Mouse (Mus musculus) midbrain, embryonic 14.5 days (tissue): ENCODE measurements around the gene Tes. TPM values are rescaled to one million over a fixed set of nuclear protein-coding genes. Genes with fewer than 3 reads are reported as not detected.
"Not testable (repeated sequence)": the region's sequence is repeated elsewhere in the genome, so short reads cannot be mapped to it uniquely, and the experiment has no call there.

Experiments used
- ATAC-seq: fragments of 200-750 bp; cut with Nextera tagmentation; 2 replicates; pipeline ENCODE4 v1.8.0; 2017; ENCODE audit warnings: moderate number of reproducible peaks, moderate library complexity; ENCODE audit not compliant: low FRiP score, low TSS enrichment
- DNase-seq: peaks from one replicate; pipeline ENCODE4 v3.0.0-alpha.2; 2015
- H3K27ac ChIP-seq: fragments of 300-500 bp; sonication (generic); replicated peaks from 2 replicates; pipeline ENCODE4 v1.5.1; 2014; ENCODE audit warnings: mild to moderate bottlenecking, low read depth, low read length, moderate library complexity
- H3K27me3 ChIP-seq: fragments of 300-500 bp; sonication (generic); 2 replicates; pipeline ENCODE4 v1.6.1; 2014; ENCODE audit warnings: low read length, control low read depth, mixed read lengths; ENCODE audit not compliant: control insufficient read depth, insufficient read depth
- H3K36me3 ChIP-seq: fragments of 300-500 bp; sonication (generic); 2 replicates; pipeline ENCODE4 v1.6.1; 2014; ENCODE audit warnings: low read length, control low read depth; ENCODE audit not compliant: control insufficient read depth, insufficient read depth
- H3K4me1 ChIP-seq: fragments of 300-500 bp; sonication (generic); 2 replicates; pipeline ENCODE4 v1.6.1; 2014; ENCODE audit warnings: mild to moderate bottlenecking, antibody characterized with exemption, low read length, control low read depth; ENCODE audit not compliant: control insufficient read depth, insufficient read depth
- H3K4me2 ChIP-seq: fragments of 300-500 bp; sonication (generic); 2 replicates; pipeline ENCODE4 v1.6.1; 2014; ENCODE audit warnings: mild to moderate bottlenecking, low read length, moderate library complexity
- H3K4me3 ChIP-seq: fragments of 300-500 bp; sonication (generic); replicated peaks from 2 replicates; pipeline ENCODE4 v1.5.1; 2014; ENCODE audit warnings: low read depth, low read length
- H3K9ac ChIP-seq: fragments of 300-500 bp; sonication (generic); replicated peaks from 2 replicates; pipeline ENCODE4 v1.6.1; 2014; ENCODE audit warnings: mild to moderate bottlenecking, low read length, moderate library complexity
- H3K9me3 ChIP-seq: fragments of 300-500 bp; sonication (generic); 2 replicates; pipeline ENCODE4 v1.6.1; 2016; ENCODE audit warnings: low read length, control low read depth, mixed read lengths; ENCODE audit not compliant: control insufficient read depth
- WGBS: fragments of 180-500 bp; shearing (Covaris S2); extraction: QIAGEN DNeasy Blood & Tissue Kit; methylation state at CpG from one replicate; pipeline ENCODE4 v1.1.7; 2014; 5-methylcytosine and 5-hydroxymethylcytosine counted together
- polyA plus RNA-seq: library from polyadenylated mRNA; unstranded; fragments of >200 nt; fragmentation: Nextera tagmentation; extraction: Ambion mirVana; gene quantifications from 2 replicates; pipeline ENCODE4 v1.2.1, GENCODE M21; 2014

Gene Tes
- polyA plus RNA-seq, 1 experiment from 2014 or later = 32.8 TPM

DNA sequence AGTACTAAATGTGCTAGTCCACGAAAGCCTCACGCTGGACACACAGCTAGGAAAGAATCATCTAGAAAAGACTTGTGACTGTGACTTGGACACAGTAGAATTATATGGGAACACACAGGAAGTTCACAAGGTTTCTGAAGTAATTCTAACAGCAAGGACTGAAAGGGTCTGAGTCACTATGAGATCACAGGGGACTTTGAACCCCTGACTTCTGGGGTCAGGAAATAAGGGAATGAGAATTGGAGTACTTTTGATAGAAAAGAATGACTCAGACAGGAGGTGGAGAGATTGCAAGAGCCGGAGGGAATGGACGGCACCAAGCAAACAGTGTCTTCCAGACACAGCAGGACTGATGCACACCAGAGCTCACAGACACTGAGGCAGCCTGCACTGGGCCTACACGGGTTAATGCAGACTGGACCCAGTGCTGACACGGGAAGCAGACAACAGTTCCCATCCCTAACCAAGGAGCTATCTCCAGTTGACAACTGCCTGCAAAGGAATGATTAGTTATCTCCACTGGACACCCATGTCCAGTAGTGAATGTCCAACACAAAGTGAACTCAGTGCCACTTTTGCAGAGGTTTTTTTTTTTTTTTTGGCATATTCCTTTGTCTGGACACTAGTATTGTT is 11.8 kb upstream of the Tes start:
- Histone ChIP-seq H3K9me3 (no peaks in the 10 kb centered on the region), H3K36me3 (no peaks in the 10 kb centered on the region), H3K27ac (no peak overlapping the region), H3K4me3 (no peak overlapping the region), H3K9ac (no peak overlapping the region), H3K27me3 (no peaks in the 10 kb centered on the region), H3K4me1 (no peaks in the 10 kb centered on the region), H3K4me2 (no peak overlapping the region)
- no peak for DNase-seq
- WGBS = 83% methylated on average over 6 of the region's 6 CpGs
- ATAC-seq = no peak

DNA sequence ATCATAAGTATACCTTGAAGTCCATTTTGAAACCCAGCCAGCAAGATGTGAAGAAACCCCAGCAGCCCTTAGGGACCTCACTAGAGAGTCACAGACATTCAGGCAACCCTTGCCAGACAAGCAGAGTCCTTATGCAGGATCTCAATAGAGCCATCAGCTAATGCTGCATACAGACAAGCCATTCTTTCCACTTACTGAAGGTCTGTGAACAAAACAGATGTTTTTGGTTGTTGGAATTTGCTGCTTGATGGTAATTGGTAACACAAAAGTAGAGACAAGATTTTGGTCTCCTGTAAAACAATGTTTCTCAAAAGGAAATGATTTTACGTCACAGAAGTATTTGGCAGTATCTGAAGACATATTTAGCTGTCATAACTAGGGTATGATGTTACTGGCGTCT is 10.2 kb upstream of the Tes start:
- no peaks in the 10 kb centered on the region for H3K9me3 ChIP-seq
- H3K36me3 ChIP-seq = no peaks in the 10 kb centered on the region
- no peaks in the 10 kb centered on the region for H3K27me3 ChIP-seq
- ATAC-seq (no peak), DNase-seq (no peak)
- H3K4me3 ChIP-seq = no peak overlapping the region
- H3K4me2 ChIP-seq = no peak overlapping the region
- WGBS = 95% methylated on average over 2 of the region's 2 CpGs
- H3K4me1 ChIP-seq = no peaks in the 10 kb centered on the region
- H3K27ac ChIP-seq = no peak overlapping the region
- H3K9ac ChIP-seq = no peak overlapping the region

GRCm38 (mm10) chr6:17055659-17056058 is 9.3 kb upstream of the Tes start:
- Histone ChIP-seq H3K9me3 (no peaks in the 10 kb centered on the region), H3K27ac (no peak overlapping the region)
- 92% methylated on average over 2 of the region's 2 CpGs for WGBS

DNA sequence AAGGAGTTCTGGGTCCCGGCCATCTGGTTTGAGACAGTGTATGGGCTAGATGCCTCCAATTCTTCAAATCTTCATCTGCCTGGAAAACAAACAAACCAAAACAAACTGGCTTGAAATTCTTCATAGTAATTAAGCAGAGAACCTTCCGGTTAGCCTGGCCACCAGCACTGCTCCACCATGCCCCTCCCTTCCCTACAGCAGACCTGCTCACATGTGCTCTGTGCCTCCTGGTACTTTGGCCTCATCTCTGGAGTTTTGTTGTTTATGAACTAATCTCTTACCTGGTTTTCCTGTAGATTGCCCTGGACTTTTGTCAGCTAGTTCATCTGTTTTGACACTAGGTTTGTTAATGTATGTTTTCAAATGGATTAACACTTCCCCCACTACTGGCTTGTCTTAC is 5.4 kb upstream of the Tes start:
- no peak overlapping the region for H3K27ac ChIP-seq
- H3K4me3 ChIP-seq = no peak overlapping the region
- H3K4me1 ChIP-seq = no peaks in the 10 kb centered on the region
- no peak overlapping the region for H3K9ac ChIP-seq
- ATAC-seq = no peak
- H3K36me3 ChIP-seq = no peaks in the 10 kb centered on the region
- no peak for DNase-seq
- no peaks in the 10 kb centered on the region for H3K27me3 ChIP-seq
- 92% methylated on average over 2 of the region's 2 CpGs for WGBS
- no peaks in the 10 kb centered on the region for H3K9me3 ChIP-seq
- H3K4me2 ChIP-seq = no peak overlapping the region

More at GRCm38 (mm10) chr6:17055659-17056058, 9.3 kb upstream of the Tes start:
- Histone ChIP-seq H3K4me3 (no peak overlapping the region), H3K4me1 (no peaks in the 10 kb centered on the region), H3K36me3 (no peaks in the 10 kb centered on the region), H3K4me2 (no peak overlapping the region), H3K27me3 (no peaks in the 10 kb centered on the region), H3K9ac (no peak overlapping the region)
- ATAC-seq (no peak), DNase-seq (no peak)

- H3K4me3 ChIP-seq = no peak overlapping the region
Measured at GRCm38 (mm10) chr6:17060154-17060553, 4.8 kb upstream of the Tes start.

GRCm38 (mm10) chr6:17061826-17062225 is 3.1 kb upstream of the Tes start:
- not testable (repeated sequence) for H3K27me3 ChIP-seq, H3K9ac ChIP-seq, H3K9me3 ChIP-seq, H3K4me2 ChIP-seq, H3K4me1 ChIP-seq, H3K27ac ChIP-seq, H3K4me3 ChIP-seq, ATAC-seq, H3K36me3 ChIP-seq, DNase-seq
- WGBS = 89% methylated on average over 4 of the region's 4 CpGs

More at GRCm38 (mm10) chr6:17060154-17060553, 4.8 kb upstream of the Tes start:
- ATAC-seq (no peak), DNase-seq (no peak)
- Histone ChIP-seq H3K27me3 (no peaks in the 10 kb centered on the region), H3K4me2 (no peak overlapping the region), H3K9me3 (no peaks in the 10 kb centered on the region), H3K27ac (no peak overlapping the region), H3K36me3 (no peaks in the 10 kb centered on the region), H3K9ac (no peak overlapping the region), H3K4me1 (no peaks in the 10 kb centered on the region)
- WGBS = 84% methylated on average over 2 of the region's 2 CpGs

- no peak overlapping the region for H3K27ac ChIP-seq
- H3K4me3 ChIP-seq = no peak overlapping the region
- ATAC-seq (no peak), DNase-seq (no peak)
- H3K27me3 ChIP-seq = no peaks in the 10 kb centered on the region
- 93% methylated on average over 6 of the region's 6 CpGs for WGBS
- H3K4me2 ChIP-seq = no peak overlapping the region
- no peak overlapping the region for H3K9ac ChIP-seq
- H3K9me3 ChIP-seq = no peaks in the 10 kb centered on the region
- H3K36me3 ChIP-seq = no peaks in the 10 kb centered on the region
- 0 out of 2 replicates have a peak, but pooled peaks cover 4% of the 10 kb centered on the region for H3K4me1 ChIP-seq
Measured at GRCm38 (mm10) chr6:17062366-17062765, 2.6 kb upstream of the Tes start.

DNA sequence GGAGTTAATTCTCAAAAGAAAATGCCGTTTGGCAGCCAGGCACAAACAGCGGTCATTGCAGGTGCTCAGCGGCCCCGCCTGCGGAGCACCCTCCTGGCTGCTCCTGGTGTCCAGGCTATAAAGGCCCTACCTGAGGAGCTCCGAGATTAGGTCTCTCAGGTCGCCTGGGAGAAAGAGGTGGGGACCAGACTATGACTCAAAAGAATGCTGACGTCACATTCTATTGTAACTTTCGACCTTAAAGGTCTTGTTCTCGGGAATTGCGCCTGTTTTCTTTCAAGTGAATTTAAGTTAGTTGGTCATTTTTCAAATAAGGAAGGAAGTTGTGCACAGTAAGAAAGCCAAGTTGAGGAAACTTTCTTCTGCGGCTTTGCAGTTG is 831 bp downstream of the Tes start:
- H3K9me3 ChIP-seq = no peaks in the 10 kb centered on the region
- DNase-seq (peak; percentile 45), ATAC-seq (no peak)
- H3K36me3 ChIP-seq = no peaks in the 10 kb centered on the region
- no peaks in the 10 kb centered on the region for H3K27me3 ChIP-seq
- H3K4me2 ChIP-seq = peak overlapping the region; percentile 85
- 0 out of 2 replicates have a peak, but pooled peaks cover 4% of the 10 kb centered on the region for H3K4me1 ChIP-seq
- peak overlapping the region; percentile 71 for H3K4me3 ChIP-seq
- H3K9ac ChIP-seq = peak overlapping the region; percentile 84
- 6% methylated on average over 12 of the region's 12 CpGs for WGBS
- no peak overlapping the region for H3K27ac ChIP-seq

DNA sequence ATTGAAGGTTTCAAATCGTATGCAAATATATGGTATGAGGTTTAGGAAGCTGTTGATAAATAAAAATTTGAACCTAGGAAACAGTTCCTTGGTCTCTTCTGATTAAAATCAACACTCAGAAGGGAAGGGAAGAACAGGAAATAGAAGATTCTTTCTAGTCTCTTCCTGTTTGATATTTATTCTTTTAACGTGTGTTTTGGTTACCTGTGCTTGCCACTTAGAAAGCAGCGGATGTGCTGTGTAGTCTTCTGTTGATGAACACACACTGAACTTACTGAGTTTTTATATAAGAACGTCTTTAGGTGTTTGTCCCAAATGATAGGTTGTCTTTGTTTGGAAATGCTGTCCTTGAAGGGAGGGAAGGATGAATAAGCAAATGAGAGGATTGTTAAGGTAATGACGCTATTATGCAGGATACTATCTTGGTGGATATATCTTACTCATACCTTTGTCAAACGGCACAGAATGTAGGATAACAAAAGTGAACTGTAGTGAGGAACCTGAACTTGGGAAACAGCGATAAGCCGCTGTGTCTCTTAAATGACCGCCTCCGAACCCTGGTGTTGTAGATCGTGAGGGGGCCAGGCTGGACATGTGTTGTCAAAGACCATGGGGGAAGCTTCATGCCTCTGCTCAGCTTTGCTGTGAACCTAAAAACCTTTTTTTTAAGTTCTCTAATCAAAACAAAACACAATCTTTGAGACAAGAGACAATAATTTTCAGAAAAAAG is 1.4 kb downstream of the Tes start:
- Histone ChIP-seq H3K27me3 (no peaks in the 10 kb centered on the region), H3K36me3 (no peaks in the 10 kb centered on the region), H3K27ac (no peak overlapping the region), H3K9me3 (no peaks in the 10 kb centered on the region), H3K4me3 (peak overlapping the region; percentile 71), H3K4me1 (0 out of 2 replicates have a peak, but pooled peaks cover 4% of the 10 kb centered on the region), H3K9ac (no peak overlapping the region), H3K4me2 (peak overlapping the region; percentile 85)
- 70% methylated on average over 11 of the region's 11 CpGs for WGBS
- no peak for DNase-seq
- ATAC-seq = no peak
